ENCODE assay signal across 16 mouse cellular contexts in the genomic region with DNA sequence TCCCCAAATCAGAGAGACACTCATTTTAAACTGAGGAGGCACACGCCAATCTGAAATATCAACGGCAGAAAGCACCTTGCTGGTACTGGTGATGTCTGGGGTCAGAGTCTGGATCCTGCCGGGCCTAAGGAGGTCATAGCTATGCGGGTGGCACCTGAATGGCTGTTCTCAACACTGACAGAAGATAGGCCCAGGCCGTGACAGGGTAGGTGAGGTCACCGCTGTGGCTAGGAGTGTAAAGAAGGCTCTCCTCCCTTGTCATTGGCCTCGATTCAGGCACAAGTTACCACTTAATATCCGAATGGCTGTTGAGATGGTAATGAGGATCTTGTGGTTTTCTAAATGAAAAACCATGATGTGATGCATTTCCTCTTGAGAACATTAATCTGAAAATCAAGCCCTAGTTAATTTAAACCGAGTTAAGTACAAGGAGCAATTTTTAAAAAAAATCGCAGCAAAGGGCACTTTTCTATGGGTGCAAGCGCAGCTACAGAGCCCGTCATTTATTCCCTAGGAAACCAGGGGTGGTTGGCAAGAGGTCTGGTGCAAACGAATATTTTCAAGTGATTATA.
DNase-seq lines count a peak whose midpoint lies in the region; ATAC-seq and TF ChIP-seq lines count a peak whose summit lies in the region.
"Had no signal": no experiment of that assay in that cellular context is flagged by ENCODE, and none has a peak within 500 bp of the region (broad histone marks: within the 10 kb centered on the region; RNA-seq: fewer than 3 reads in every experiment).

No protein-coding gene starts in this region.

- H3K9me3 ChIP-seq in kidney, embryonic 16.5 days (ENCODE audit: low read length) = no peaks in the 10 kb centered on the region
- peaks cover 57% of the 10 kb centered on the region for H3K9me3 ChIP-seq in G1E (replicated peaks)
- H3K9me3 ChIP-seq: heart, embryonic 12.5 days; hindbrain, embryonic 10.5 days had no signal

- no peaks in the 10 kb centered on the region for H3K36me3 ChIP-seq in kidney, adult 2 months (ENCODE audit: control insufficient read depth, insufficient read depth, low read length)
- H3K36me3 ChIP-seq in kidney, embryonic 16.5 days (ENCODE audit: insufficient read depth, low read length) = no peaks in the 10 kb centered on the region
- H3K36me3 ChIP-seq in G1E (replicated peaks) = no peaks in the 10 kb centered on the region
- H3K36me3 ChIP-seq: heart, embryonic 12.5 days; hindbrain, embryonic 10.5 days had no signal

- no peak overlapping the region for H3K4me2 ChIP-seq in kidney, embryonic 16.5 days (replicated peaks; ENCODE audit: low read depth, low read length)
- H3K4me2 ChIP-seq: heart, embryonic 12.5 days; hindbrain, embryonic 14.5 days had no signal

- no peaks in the 10 kb centered on the region; the same call in 1 of the 2 replicates for H3K4me1 ChIP-seq in kidney, adult 2 months (ENCODE audit: control insufficient read depth, insufficient read depth, low read length)
- H3K4me1 ChIP-seq in kidney, embryonic 16.5 days (ENCODE audit: insufficient read depth, low read length) = no peaks in the 10 kb centered on the region
- no peaks in the 10 kb centered on the region for H3K4me1 ChIP-seq in G1E (ENCODE audit: insufficient read depth, low read depth, low read length)
- H3K4me1 ChIP-seq: heart, embryonic 12.5 days; hindbrain, embryonic 10.5 days had no signal

- TF ChIP-seq CTCF in kidney, adult 2 months (conservative IDR thresholded peaks at IDR 0.05; ENCODE audit: insufficient read depth, insufficient read length, low read depth, low read length) = no peak
- no peak for TF ChIP-seq CTCF in G1E (IDR thresholded peaks at IDR 0.05; ENCODE audit: low read depth, low read length)

- DNase-seq in kidney, adult 2 months = peak; percentile 72
- no peak for DNase-seq in kidney, adult 18-20 months
- peak; percentile 35 to 81 for DNase-seq in kidney, postnatal 25 days
- no peak for DNase-seq in G1E (ENCODE audit: low spot score)
- no peak for DNase-seq in cerebellum, adult 11 months
- DNase-seq: adrenal gland, adult 8-10 months; adrenal gland, postnatal 36 days; cerebellum, adult 8-10 months; cerebellum, postnatal 14 days; gastrocnemius, adult 2 months; gastrocnemius, postnatal 25 days had no signal

- H3K4me3 ChIP-seq in kidney, adult 2 months (ENCODE audit: insufficient read depth, low read depth, low read length) = no peak overlapping the region
- no peak overlapping the region for H3K4me3 ChIP-seq in kidney, embryonic 16.5 days (ENCODE audit: low read length)
- H3K4me3 ChIP-seq in G1E (ENCODE audit: low read depth, low read length) = 0 out of 2 replicates have a peak overlapping the region, but pooled peaks have one; percentile 9
- H3K4me3 ChIP-seq: gastrocnemius, adult 2 months; heart, embryonic 12.5 days; hindbrain, embryonic 10.5 days had no signal

- peak overlapping the region; percentile 78 for H3K27ac ChIP-seq in kidney, adult 2 months (ENCODE audit: insufficient read depth, low read depth, low read length)
- no peak overlapping the region for H3K27ac ChIP-seq in kidney, embryonic 16.5 days (ENCODE audit: low read length)
- H3K27ac ChIP-seq: gastrocnemius, adult 2 months; hindbrain, embryonic 10.5 days; hindbrain, embryonic 14.5 days had no signal

- no peak for TF ChIP-seq POLR2A in kidney, adult 2 months (IDR thresholded peaks at IDR 0.05; ENCODE audit: low read depth, low read length)

- no peak overlapping the region for H3K9ac ChIP-seq in kidney, embryonic 16.5 days (replicated peaks; ENCODE audit: low read length)
- H3K9ac ChIP-seq: heart, embryonic 12.5 days; hindbrain, embryonic 14.5 days had no signal

- ATAC-seq in kidney, embryonic 16.5 days (ENCODE audit: low FRiP score, low TSS enrichment) = no peak
- no peak for ATAC-seq in G1E (ENCODE audit: extremely low read depth, insufficient number of reproducible peaks, low FRiP score, poor library complexity, severe bottlenecking)
- ATAC-seq: forebrain, embryonic 14.5 days had no signal

- no peaks in the 10 kb centered on the region for H3K27me3 ChIP-seq in kidney, adult 2 months (replicated peaks; ENCODE audit: control insufficient read depth, insufficient read depth, low read length)
- H3K27me3 ChIP-seq in kidney, embryonic 16.5 days (ENCODE audit: insufficient read depth, low read length) = no peaks in the 10 kb centered on the region
- H3K27me3 ChIP-seq in G1E (ENCODE audit: insufficient read depth, low read length) = no peaks in the 10 kb centered on the region
- H3K27me3 ChIP-seq: heart, embryonic 12.5 days had no signal

- 59% methylated on average over 13 of the region's 13 CpGs for WGBS in kidney, adult 2 months
- WGBS in kidney, embryonic 16.5 days = 82% methylated on average over 13 of the region's 13 CpGs

Comparison
In these comparisons a context has a peak if more than half of its experiments do, and no peak if none do; other contexts are left out.
1. DNase-seq: peak in kidney, adult 2 months (single experiment) and kidney, postnatal 25 days (2 of 2); none in kidney, adult 18-20 months (single experiment), G1E (single experiment) and cerebellum, adult 11 months (single experiment).